Mouse (Mus musculus): ENCODE measurements around the gene Tnrc6c.

DNA sequence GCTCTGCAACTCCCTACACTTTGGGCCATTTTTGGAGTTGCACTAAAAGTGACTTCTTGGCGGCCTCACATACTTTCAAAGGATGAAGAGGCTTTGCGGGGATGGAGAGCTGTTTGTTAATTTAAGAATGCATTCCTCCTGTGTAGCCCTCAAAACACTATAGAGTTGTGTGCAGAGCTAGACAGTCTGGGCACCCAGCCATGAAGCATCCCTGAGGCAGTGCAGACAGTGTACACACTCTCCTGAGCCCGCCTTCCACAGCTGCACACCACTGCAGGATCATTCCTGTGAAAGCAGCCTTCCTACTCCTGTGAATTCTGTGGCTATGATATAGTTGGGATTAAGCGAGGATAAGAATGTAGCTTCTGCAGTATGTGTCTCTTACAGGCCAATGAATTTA is 4.9 kb downstream of the Tnrc6c start:
- TF ChIP-seq CTCF (conservative IDR thresholded peaks at IDR 0.05; ENCODE audit: insufficient read depth, insufficient read length, low read depth, low read length), result no peak
- no peak for TF ChIP-seq POLR2A (IDR thresholded peaks at IDR 0.05; ENCODE audit: low read depth, low read length)

Measured in kidney, adult 2 months (tissue).